Mouse (Mus musculus) layer of hippocampus, postnatal 36 days (tissue): ENCODE measurements at regions not wholly inside any gene's neighbourhood (a gene's known extent, or its start where the extent isn't known, plus 50 kb on each side); places are given as distances from the start of the nearest gene placed in this dataset.
"Not testable (repeated sequence)": the region's sequence is repeated elsewhere in the genome, so short reads cannot be mapped to it uniquely, and the experiment has no call there.

ENCODE experiments used
- DNase-seq, 2 experiments: peaks; one replicate each; pipeline ENCODE4 v3.0.0; 2022
- microRNA-seq, 2 experiments: library from miRNA; unstranded; fragments of <30 nt; microRNA quantifications; one replicate each; pipeline ENCODE4 v1.2.0; 2021

DNA sequence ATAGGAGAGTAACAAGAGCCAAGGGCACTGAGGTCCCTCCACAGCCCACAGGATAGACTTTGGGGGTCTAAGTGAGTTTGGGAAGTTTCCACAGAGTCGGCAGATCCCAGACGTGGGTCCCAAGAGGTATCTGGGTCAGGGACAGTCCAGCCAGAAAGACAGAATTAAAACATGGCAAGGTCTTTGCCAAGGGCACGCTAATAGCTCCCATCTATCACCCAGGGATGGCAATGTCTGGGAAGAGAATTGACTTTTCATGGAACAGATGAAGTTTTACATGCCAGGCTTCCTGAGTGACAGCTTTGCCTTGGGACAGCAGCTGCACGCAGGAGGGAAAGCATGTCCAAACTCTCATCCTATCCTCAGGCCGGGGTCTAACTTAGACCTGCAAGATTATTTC, 563.5 kb downstream of the Gm10330 start:
- not testable (repeated sequence) for DNase-seq

DNA sequence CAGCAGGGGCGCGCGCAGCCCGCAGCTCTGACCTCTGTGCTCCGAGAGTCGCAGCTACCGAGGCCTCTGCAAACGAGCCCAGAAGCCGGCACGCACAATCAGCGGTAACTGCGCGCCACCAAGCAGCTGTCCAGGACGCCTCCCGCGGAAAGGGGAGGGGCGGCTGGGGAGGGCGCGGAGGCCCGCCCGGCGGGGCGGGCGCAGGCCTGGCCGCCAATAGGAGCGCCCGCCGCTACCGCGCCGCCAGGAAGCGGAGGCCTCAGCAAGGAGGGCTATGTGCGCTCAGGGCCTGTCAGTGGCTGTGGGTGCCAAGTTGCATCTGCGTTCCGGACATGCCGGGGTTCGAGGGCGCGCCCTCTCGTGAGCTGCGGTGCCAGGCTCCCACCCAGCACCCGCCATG, 590.5 kb downstream of the Gm10330 start:
- peak; percentile 3 to 6 for DNase-seq

DNA sequence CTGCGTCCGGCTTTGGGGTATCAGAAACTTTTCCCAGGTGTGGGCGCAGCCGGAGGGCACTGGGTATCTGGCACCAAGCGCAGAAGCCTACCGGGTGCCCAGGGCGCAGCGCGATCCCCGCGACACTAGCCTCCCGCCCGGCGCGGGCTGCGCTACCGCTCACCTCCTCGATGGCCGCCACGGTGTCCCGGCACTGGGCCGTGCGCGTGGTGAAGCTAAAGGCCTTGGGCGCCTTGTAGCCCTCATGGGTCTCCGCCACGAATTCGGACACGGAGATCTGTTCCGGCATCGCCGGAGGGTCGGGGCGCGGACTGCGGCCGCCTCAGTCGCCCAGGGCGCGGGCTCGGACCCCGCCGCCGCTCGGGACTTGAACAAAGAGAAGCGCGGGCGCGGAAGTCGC, 591.0 kb downstream of the Gm10330 start:
- DNase-seq: not testable (repeated sequence)

Small RNA genes in the stretch of these regions (microRNA-seq; reads per million reads assigned to microRNA genes)
- gene Gm26140: 0 reads per million in 2 experiments
